Mouse (Mus musculus) layer of hippocampus, adult 11-12 months (tissue): ENCODE measurements around the gene Car10.

ENCODE experiments used
- DNase-seq: peaks from one replicate; pipeline ENCODE4 v3.0.0; 2022; ENCODE audit warnings: low spot score

Car10 gene

GRCm38 (mm10) chr11:93172430-93172829 lies 74.6 kb downstream of the Car10 start:
- DNase-seq: no peak

GRCm38 (mm10) chr11:93173533-93174308 lies 75.9 kb downstream of the Car10 start:
- DNase-seq: no peak

- DNase-seq: peak; percentile 11
These were observed 87.6 kb downstream of the Car10 start for GRCm38 (mm10) chr11:93185477-93185876.

GRCm38 (mm10) chr11:93186163-93186562 lies 88.3 kb downstream of the Car10 start:
- no peak for DNase-seq

GRCm38 (mm10) chr11:93188621-93189020 lies 90.8 kb downstream of the Car10 start:
- no peak for DNase-seq

- DNase-seq: no peak
These were observed 102.2 kb downstream of the Car10 start for GRCm38 (mm10) chr11:93200046-93200445.

GRCm38 (mm10) chr11:93217457-93217856 lies 119.6 kb downstream of the Car10 start:
- no peak for DNase-seq

- DNase-seq: no peak
These were observed 132.2 kb downstream of the Car10 start for GRCm38 (mm10) chr11:93230057-93230456.

GRCm38 (mm10) chr11:93249771-93250265 lies 152.0 kb downstream of the Car10 start:
- no peak for DNase-seq

- DNase-seq: no peak
These were observed 153.9 kb downstream of the Car10 start for GRCm38 (mm10) chr11:93251766-93252165.

GRCm38 (mm10) chr11:93263979-93264378 lies 166.2 kb downstream of the Car10 start:
- no peak for DNase-seq

GRCm38 (mm10) chr11:93272016-93272415 lies 174.2 kb downstream of the Car10 start:
- no peak for DNase-seq

GRCm38 (mm10) chr11:93273906-93274305 lies 176.1 kb downstream of the Car10 start:
- DNase-seq: peak; percentile 25

GRCm38 (mm10) chr11:93293661-93294060 lies 195.8 kb downstream of the Car10 start:
- no peak for DNase-seq

- no peak for DNase-seq
These were observed 212.2 kb downstream of the Car10 start for GRCm38 (mm10) chr11:93309981-93310380.

- DNase-seq: no peak
These were observed 239.9 kb downstream of the Car10 start for GRCm38 (mm10) chr11:93337756-93338155.

- no peak for DNase-seq
These were observed 246.1 kb downstream of the Car10 start for GRCm38 (mm10) chr11:93343961-93344360.

GRCm38 (mm10) chr11:93344869-93345268 lies 247.0 kb downstream of the Car10 start:
- peak; percentile 10 for DNase-seq

GRCm38 (mm10) chr11:93361576-93361975 lies 263.7 kb downstream of the Car10 start:
- no peak for DNase-seq

GRCm38 (mm10) chr11:93364171-93364570 lies 266.3 kb downstream of the Car10 start:
- DNase-seq: no peak

- peak; percentile 15 for DNase-seq
These were observed 269.4 kb downstream of the Car10 start for GRCm38 (mm10) chr11:93367244-93367643.

- DNase-seq: no peak
These were observed 269.9 kb downstream of the Car10 start for GRCm38 (mm10) chr11:93367740-93368139.

GRCm38 (mm10) chr11:93373697-93374354 lies 276.0 kb downstream of the Car10 start:
- DNase-seq: no peak
